Mouse (Mus musculus) hindbrain, embryonic 15.5 days (tissue): ENCODE results near the gene Gstm6. TPM values are rescaled to one million over a fixed set of nuclear protein-coding genes. Genes with fewer than 3 reads are reported as not detected.
A peak's percentile ranks its signal among the peaks of the same experiment; 100 is the strongest.
"Not testable (repeated sequence)": the region's sequence is repeated elsewhere in the genome, so short reads cannot be mapped to it uniquely, and the experiment has no call there.

Source experiments
- ATAC-seq: fragments of 200-750 bp; cut with Nextera tagmentation; 2 replicates; pipeline ENCODE4 v1.8.0; 2017; ENCODE audit warnings: low read depth, moderate number of reproducible peaks, moderate TSS enrichment; ENCODE audit not compliant: low FRiP score
- H3K27ac ChIP-seq: fragments of 300-500 bp; sonication (generic); replicated peaks from 2 replicates; pipeline ENCODE4 v1.5.1; 2015; ENCODE audit warnings: mild to moderate bottlenecking, inconsistent platforms
- H3K27me3 ChIP-seq: fragments of 300-500 bp; sonication (generic); 2 replicates; pipeline ENCODE4 v1.6.1; 2015; ENCODE audit warnings: control low read depth, inconsistent platforms
- H3K36me3 ChIP-seq: fragments of 300-500 bp; sonication (generic); 2 replicates; pipeline ENCODE4 v1.6.1; 2015; ENCODE audit warnings: control low read depth, inconsistent platforms
- H3K4me1 ChIP-seq: fragments of 300-500 bp; sonication (generic); replicated peaks from 2 replicates; pipeline ENCODE4 v1.6.1; 2015; ENCODE audit warnings: control low read depth, inconsistent platforms
- H3K4me2 ChIP-seq: fragments of 300-500 bp; sonication (generic); 2 replicates; pipeline ENCODE4 v1.6.1; 2015; ENCODE audit warnings: moderate library complexity, mild to moderate bottlenecking, inconsistent platforms
- H3K4me3 ChIP-seq: fragments of 300-500 bp; sonication (generic); 2 replicates; pipeline ENCODE4 v1.5.1; 2015; ENCODE audit warnings: mild to moderate bottlenecking, inconsistent platforms
- H3K9ac ChIP-seq: fragments of 300-500 bp; sonication (generic); 2 replicates; pipeline ENCODE4 v1.6.1; 2015; ENCODE audit warnings: inconsistent platforms
- H3K9me3 ChIP-seq: fragments of 300-500 bp; sonication (generic); 2 replicates; pipeline ENCODE4 v1.6.1; 2016; ENCODE audit warnings: control low read depth, inconsistent platforms
- WGBS: fragments of 180-500 bp; shearing (Covaris S2); methylation state at CpG from one replicate; pipeline ENCODE4 v1.1.7; 2015; 5-methylcytosine and 5-hydroxymethylcytosine counted together
- polyA plus RNA-seq: library from polyadenylated mRNA; unstranded; fragments of >200 nt; fragmentation: Nextera tagmentation; extraction: Ambion mirVana; gene quantifications from 2 replicates; pipeline ENCODE4 v1.2.1, GENCODE M21; 2015

Gstm6 gene
- polyA plus RNA-seq, result 7.9 and 8.9 TPM in 2 replicates

DNA sequence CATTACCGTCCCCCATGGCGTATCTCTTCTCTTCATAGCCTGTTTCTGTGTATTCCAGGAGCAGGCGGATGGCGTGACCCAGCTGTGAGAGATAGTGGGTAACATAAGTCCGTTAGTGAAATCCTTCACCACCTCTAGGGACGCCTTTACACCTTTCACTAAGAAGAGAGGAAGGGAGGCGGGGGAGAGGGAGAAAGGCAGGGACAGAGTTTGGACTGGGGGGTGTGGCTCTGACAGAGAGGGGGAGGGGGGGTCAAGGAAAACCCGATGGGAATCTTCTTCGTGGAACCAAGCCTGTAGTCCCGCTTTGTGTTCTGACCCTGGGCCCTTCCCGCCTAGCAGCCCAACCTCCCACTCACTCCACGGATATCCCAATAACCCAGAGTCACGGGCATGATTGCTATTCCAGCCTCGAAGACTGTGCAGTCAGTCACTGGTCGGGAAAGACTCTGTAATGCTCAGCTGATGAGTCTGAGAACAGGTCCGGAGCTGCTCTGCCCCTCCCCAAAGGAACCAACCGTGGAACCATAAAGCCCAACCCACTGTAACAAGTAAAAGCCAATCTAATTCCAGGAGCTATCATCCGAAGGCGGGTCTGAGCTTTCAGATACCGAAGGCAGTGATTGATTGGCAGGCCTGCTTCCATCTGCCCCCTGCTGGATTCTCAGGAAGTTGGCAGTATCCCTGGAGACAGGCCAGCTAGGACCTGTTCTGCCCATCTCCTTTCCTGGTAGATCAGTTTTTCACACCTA is at the start of gene Gstm6:
Gstm6 (minus strand) TSS at position 511 of the 752 bp plus-strand sequence.
- peak within 1 kb of the TSS; percentile 22 for H3K4me3 ChIP-seq
- peak; percentile 88 for ATAC-seq
- H3K9me3 ChIP-seq, result no peaks in the 10 kb centered on the region
- peak within 1 kb of the TSS; percentile 43 for H3K4me2 ChIP-seq
- WGBS, result 16% methylated on average over 20 of the region's 20 CpGs
- peaks cover 26% of the 10 kb centered on the region for H3K4me1 ChIP-seq
- H3K36me3 ChIP-seq, result no peaks in the 10 kb centered on the region
- H3K9ac ChIP-seq, result no peak within 1 kb of the TSS
- no peaks in the 10 kb centered on the region for H3K27me3 ChIP-seq
- H3K27ac ChIP-seq, result no peak within 1 kb of the TSS

DNA sequence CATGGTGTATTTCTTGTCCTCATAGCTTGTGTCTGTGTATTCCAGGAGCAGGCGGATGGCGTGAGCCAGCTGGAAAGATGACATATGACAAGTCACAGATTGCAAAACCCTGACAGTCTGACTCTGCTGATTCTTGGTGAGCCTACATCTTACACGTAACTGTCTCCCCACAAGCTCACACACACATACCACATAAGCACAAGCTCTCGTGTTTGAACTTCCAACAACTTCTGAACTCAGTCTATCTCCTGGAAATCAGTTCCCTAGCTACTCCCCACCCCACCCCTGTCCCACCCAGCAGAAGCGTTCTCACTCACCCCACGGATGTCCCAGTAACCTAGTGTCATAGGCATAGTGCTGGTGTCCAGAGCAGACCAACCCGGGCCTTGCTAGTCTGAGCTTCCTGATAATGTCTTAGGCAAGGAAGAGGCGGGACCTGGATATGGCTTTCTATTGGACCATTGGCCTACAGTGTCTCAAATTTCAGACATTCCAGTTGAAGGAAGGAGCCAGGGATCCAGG is 42.6 kb upstream of the Gstm6 start, which contains the start of gene Gstm2:
Gstm2 (minus strand) TSS at position 413 of the 522 bp plus-strand sequence.
- H3K4me3 ChIP-seq, result no peak within 1 kb of the TSS
- no peaks in the 10 kb centered on the region for H3K4me1 ChIP-seq
- no peak for ATAC-seq
- H3K36me3 ChIP-seq, result no peaks in the 10 kb centered on the region
- no peak within 1 kb of the TSS for H3K27ac ChIP-seq
- H3K9ac ChIP-seq, result no peak within 1 kb of the TSS
- H3K27me3 ChIP-seq, result no peaks in the 10 kb centered on the region
- H3K9me3 ChIP-seq, result no peaks in the 10 kb centered on the region
- 77% methylated on average over 8 of the region's 8 CpGs for WGBS
- H3K4me2 ChIP-seq, result no peak within 1 kb of the TSS

DNA sequence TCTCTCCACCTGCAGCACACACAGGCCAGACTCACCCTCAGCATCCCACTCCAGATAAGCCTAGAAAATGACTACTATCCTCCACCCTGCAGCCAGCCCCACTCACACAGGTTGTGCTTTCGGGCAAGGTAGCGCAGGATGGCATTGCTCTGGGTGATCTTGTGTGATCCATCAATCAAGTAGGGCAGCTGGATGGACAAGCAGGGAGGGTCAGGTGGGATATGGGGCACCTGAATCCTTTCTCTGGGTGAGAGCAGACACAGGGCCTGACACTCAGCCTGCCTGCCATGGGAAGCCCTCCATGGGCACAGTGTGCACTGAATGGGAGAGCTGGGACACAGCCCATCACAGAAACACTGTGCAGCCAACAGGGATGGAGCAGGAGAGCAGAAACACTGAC is 41.6 kb upstream of the Gstm6 start:
- not testable (repeated sequence) for H3K27me3 ChIP-seq, H3K9ac ChIP-seq
- WGBS, result 93% methylated on average over 2 of the region's 2 CpGs

DNA sequence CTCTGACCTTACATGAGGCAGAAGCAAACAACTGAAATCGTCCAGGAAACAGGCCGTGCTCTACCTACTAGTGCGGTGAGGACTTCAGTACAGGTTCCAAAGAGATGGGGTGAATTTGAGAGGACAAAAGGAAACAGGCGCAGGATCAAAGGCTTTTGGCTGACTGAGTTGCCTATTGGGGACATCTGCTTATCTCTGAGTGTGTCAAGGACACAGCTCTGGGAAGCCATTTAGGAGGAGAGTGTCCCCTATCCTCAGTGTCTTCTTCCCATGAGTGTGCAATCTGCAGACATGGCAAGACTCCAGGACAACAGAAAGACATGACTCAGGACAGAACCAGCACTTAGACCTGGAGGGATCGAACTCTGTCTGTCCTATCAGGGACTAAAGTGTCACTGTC is 40.9 kb upstream of the Gstm6 start:
- Histone ChIP-seq H3K9me3 (no peaks in the 10 kb centered on the region), H3K4me1 (no peaks in the 10 kb centered on the region), H3K4me3 (no peak overlapping the region), H3K4me2 (no peak overlapping the region), H3K27me3 (no peaks in the 10 kb centered on the region), H3K27ac (no peak overlapping the region), H3K36me3 (no peaks in the 10 kb centered on the region), H3K9ac (no peak overlapping the region)
- no peak for ATAC-seq
- WGBS, result 86% methylated on average over 5 of the region's 5 CpGs

More for the DNA sequence above, 41.6 kb upstream of the Gstm6 start:
- H3K4me3 ChIP-seq, H3K9me3 ChIP-seq, H3K36me3 ChIP-seq, H3K4me2 ChIP-seq, H3K4me1 ChIP-seq, ATAC-seq, H3K27ac ChIP-seq: not testable (repeated sequence)

DNA sequence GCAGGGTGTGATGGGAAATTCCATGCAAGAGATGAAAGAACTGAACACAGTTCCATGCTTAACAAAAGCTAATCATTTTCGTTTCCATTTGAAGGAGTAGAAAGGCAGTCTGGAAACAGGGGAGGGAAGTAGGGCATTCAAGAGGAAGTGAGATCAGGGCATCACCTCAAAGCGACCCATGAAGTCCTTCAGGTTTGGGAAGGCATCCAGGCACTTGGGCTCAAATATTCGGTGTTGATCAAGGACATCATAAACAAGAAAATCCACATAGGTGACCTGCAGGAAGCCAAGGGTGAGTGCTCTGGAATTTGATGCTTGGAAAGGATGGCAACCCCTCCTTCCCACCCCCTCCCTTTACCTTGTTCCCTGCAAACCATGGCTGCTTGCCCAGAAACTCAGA is 40.2 kb upstream of the Gstm6 start:
- H3K36me3 ChIP-seq, result no peaks in the 10 kb centered on the region
- no peaks in the 10 kb centered on the region for H3K27me3 ChIP-seq
- no peak overlapping the region for H3K4me3 ChIP-seq
- no peaks in the 10 kb centered on the region for H3K9me3 ChIP-seq
- no peak for ATAC-seq
- H3K4me2 ChIP-seq, result no peak overlapping the region
- H3K27ac ChIP-seq, result no peak overlapping the region
- no peak overlapping the region for H3K9ac ChIP-seq
- no peaks in the 10 kb centered on the region for H3K4me1 ChIP-seq
- WGBS, result 67% methylated on average over 3 of the region's 3 CpGs

DNA sequence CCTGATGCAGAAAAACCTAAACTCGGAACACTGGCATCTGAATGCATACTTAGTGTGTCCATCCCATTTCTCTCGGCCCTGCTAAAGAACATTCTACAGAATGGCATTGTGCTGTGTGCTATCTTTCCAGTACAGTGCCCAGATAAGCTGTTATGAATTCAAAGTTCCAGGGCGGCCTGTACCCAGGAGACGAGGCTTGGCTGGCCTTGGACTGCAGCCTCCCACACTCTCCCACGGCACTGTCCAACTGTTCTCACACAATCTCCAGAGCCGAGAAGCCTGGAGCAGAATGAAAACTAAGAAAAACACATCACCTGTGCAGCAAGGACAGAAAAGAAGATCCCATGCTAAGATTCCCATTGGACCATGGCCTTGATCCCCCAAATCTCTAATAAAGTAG is 39.2 kb upstream of the Gstm6 start:
- no peak overlapping the region for H3K9ac ChIP-seq
- 80% methylated on average over 6 of the region's 6 CpGs for WGBS
- no peaks in the 10 kb centered on the region for H3K4me1 ChIP-seq
- no peak overlapping the region for H3K4me3 ChIP-seq
- ATAC-seq, result no peak
- H3K27ac ChIP-seq, result no peak overlapping the region
- H3K36me3 ChIP-seq, result no peaks in the 10 kb centered on the region
- no peaks in the 10 kb centered on the region for H3K9me3 ChIP-seq
- H3K4me2 ChIP-seq, result no peak overlapping the region
- no peaks in the 10 kb centered on the region for H3K27me3 ChIP-seq

DNA sequence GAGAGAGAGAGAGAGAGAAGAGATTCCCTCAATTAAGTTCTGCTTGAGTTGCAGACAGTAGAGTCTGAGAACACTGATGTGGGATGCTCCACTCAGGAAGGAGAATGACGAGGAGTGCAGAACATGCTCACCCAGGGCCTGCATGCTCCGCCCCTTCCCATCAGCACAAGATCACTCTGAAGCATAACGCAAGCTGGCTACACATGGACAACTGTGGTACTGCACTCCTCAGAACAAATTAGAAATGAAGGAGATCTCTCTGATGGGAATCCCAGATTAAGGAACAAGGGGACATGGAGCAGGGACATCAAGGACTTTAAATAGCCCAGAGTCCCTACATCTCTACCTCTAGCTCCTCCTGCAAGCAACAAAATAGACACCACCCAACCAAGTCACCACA is 37.7 kb upstream of the Gstm6 start:
- ATAC-seq, result no peak
- Histone ChIP-seq H3K27ac (no peak overlapping the region), H3K4me1 (no peaks in the 10 kb centered on the region), H3K9me3 (no peaks in the 10 kb centered on the region), H3K27me3 (no peaks in the 10 kb centered on the region), H3K9ac (no peak overlapping the region), H3K4me2 (no peak overlapping the region), H3K36me3 (no peaks in the 10 kb centered on the region), H3K4me3 (no peak overlapping the region)
- WGBS, result 62% methylated on average over 3 of the region's 3 CpGs

DNA sequence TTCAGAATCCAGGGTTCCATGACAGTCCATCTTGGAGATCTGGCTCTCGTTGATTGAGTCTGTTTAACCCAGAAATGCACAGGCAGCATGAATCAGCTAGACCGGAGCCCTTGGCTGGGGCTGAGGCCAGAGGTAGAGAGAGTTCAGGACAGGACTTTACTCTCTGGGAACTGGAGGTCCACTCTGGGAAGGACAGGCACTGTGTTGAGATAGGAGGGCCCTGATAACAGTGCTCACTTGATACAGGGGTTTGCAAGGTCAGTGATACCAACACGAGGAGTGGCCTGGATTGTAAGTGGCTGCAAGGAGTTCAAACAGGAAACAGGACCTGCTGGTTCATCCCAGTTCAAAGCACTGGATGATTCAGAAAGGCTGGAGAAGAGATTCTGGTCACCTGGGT is 34.1 kb upstream of the Gstm6 start:
- no peaks in the 10 kb centered on the region for H3K4me1 ChIP-seq
- H3K36me3 ChIP-seq, result no peaks in the 10 kb centered on the region
- no peak overlapping the region for H3K4me3 ChIP-seq
- no peak overlapping the region for H3K27ac ChIP-seq
- no peaks in the 10 kb centered on the region for H3K9me3 ChIP-seq
- ATAC-seq, result no peak
- H3K4me2 ChIP-seq, result no peak overlapping the region
- 77% methylated on average over 3 of the region's 3 CpGs for WGBS
- H3K9ac ChIP-seq, result no peak overlapping the region
- no peaks in the 10 kb centered on the region for H3K27me3 ChIP-seq

DNA sequence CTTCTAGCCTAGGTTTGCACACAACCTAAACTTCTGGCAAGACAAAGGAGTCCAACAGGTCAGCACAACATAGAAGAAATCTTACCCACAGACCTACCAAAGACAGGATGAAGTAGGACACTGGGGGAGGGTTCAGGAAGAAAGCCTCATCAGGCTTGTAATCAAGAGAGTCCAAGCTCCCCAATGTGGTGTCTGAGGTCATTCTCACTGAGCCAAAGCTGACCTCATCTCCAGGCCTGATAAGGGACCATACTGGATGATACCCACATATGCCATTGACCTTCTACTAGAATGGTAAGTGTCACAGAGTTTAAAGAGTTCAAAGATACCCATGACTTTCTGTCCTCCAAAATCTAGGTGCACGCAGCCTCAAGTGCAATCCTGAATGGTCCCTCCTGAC is 30.7 kb upstream of the Gstm6 start:
- no peak for ATAC-seq
- Histone ChIP-seq H3K36me3 (no peaks in the 10 kb centered on the region), H3K9ac (no peak overlapping the region), H3K27me3 (no peaks in the 10 kb centered on the region), H3K4me1 (no peaks in the 10 kb centered on the region), H3K27ac (no peak overlapping the region), H3K4me2 (no peak overlapping the region), H3K9me3 (no peaks in the 10 kb centered on the region), H3K4me3 (no peak overlapping the region)
- WGBS, result 92% methylated on average over 1 of the region's 1 CpGs

DNA sequence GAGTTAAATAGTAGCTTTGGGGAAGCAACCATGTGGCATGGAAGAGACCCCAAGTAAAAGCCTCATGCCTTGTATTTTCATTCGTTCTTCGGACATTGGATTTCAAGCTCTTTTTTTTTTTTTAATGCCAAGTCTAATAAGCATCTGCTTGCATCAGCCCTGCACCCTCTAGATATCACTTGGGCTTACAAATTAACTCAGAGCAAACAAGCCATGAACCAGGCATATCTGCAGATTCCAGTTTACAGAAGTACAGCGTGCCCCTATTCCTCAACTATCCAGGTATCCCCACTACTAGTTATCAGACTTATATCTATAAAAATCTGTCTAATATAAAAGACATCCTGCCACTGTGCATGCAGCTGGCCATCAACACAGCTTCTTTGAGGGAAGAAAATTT is 28.5 kb upstream of the Gstm6 start:
- ATAC-seq, result no peak
- H3K4me2 ChIP-seq, result no peak overlapping the region
- no peaks in the 10 kb centered on the region for H3K36me3 ChIP-seq
- H3K9ac ChIP-seq, result no peak overlapping the region
- no peaks in the 10 kb centered on the region for H3K4me1 ChIP-seq
- H3K9me3 ChIP-seq, result no peaks in the 10 kb centered on the region
- no peak overlapping the region for H3K4me3 ChIP-seq
- 92% methylated on average over 3 of the region's 3 CpGs for WGBS
- H3K27ac ChIP-seq, result no peak overlapping the region
- H3K27me3 ChIP-seq, result no peaks in the 10 kb centered on the region

DNA sequence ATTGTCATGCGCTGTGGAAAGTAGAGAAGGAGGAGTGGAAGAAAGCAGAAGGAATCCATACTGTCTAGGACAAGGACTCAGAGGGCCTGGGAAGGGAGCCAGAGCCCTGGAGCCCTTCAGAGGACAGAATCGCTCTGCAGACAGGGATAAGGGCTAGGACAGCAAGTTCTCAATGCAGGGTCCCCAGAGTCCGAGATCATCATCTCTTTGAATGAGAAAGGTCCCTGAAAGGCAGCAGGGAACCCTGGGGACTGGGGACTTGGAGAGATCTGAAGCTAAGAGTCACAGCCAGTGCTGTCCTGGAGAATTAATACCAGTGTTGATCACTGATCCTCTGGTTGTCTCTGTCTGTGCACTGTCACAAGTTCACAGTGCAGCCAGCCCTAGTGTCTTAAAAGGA is 27.6 kb upstream of the Gstm6 start:
- not testable (repeated sequence) for H3K36me3 ChIP-seq, H3K9me3 ChIP-seq, H3K27ac ChIP-seq, H3K4me1 ChIP-seq, H3K4me3 ChIP-seq, H3K27me3 ChIP-seq, ATAC-seq, H3K4me2 ChIP-seq, H3K9ac ChIP-seq
- WGBS, result 47% methylated on average over 3 of the region's 3 CpGs

DNA sequence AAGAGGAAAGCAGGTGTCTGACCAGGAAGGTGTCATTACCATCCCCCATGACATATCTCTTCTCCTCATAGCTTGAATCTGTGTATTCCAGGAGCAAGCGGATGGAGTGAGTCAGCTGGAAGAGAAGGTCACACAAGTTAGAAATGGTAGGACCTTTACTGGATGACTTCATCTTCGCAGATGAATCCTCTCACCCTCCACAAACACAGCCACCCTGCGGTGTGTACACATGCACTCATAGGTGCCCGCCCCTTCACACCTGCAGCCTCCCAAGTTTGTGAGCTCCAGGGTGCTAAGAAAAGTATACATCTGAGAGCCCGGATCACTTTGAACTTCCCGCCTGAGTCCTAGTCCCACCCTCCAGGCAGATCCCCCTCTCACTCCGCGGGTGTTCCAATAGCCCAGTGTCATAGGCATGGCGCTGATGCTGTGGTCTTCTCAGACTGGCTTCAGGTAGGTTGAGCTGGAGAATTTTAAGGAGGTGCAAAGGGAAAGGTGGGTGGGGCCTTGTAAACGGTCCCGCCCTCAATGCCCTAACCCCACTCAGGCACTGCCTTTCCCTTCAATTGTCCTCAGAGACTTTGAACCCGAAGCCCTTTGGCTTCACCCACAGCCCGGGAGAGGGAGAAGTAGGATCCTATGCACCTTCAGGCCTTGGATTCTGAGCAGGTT is 25.3 kb upstream of the Gstm6 start, which contains the start of gene Gstm3:
Gstm3 (minus strand) TSS at position 560 of the 672 bp plus-strand sequence.
- 61% methylated on average over 13 of the region's 13 CpGs for WGBS
- H3K4me2 ChIP-seq, result no peak within 1 kb of the TSS
- ATAC-seq, result no peak

More for the DNA sequence above, 25.3 kb upstream of the Gstm6 start, which contains the start of gene Gstm3:
- H3K36me3 ChIP-seq, result no peaks in the 10 kb centered on the region
- no peaks in the 10 kb centered on the region for H3K9me3 ChIP-seq
- no peak within 1 kb of the TSS for H3K4me3 ChIP-seq
- H3K4me1 ChIP-seq, result 0 out of 2 replicates have a peak, but pooled peaks cover 3% of the 10 kb centered on the region
- no peak within 1 kb of the TSS for H3K27ac ChIP-seq
- no peak within 1 kb of the TSS for H3K9ac ChIP-seq
- no peaks in the 10 kb centered on the region for H3K27me3 ChIP-seq
